ENCODE assay signal across 18 mouse cellular contexts in genomic region chr17:87339122-87339521, GRCm38 (mm10). TPM values are rescaled to one million over a fixed set of nuclear protein-coding genes. Genes with fewer than 3 reads are reported as not detected.
A peak's percentile ranks its signal among the peaks of the same experiment; 100 is the strongest.
DNase-seq lines count a peak whose midpoint lies in the region; ATAC-seq lines count a peak whose summit lies in the region.
"Had no signal": no experiment of that assay in that cellular context is flagged by ENCODE, and none has a peak within 500 bp of the region (broad histone marks: within the 10 kb centered on the region; RNA-seq: fewer than 3 reads in every experiment).

No protein-coding gene starts in this region.

- DNase-seq in adrenal gland, adult (ENCODE audit: inconsistent age in 2 of 2, low spot score in 1 of 2), result peak; percentile 64 to 77
- no peak for DNase-seq in adrenal gland, adult 18-20 months (ENCODE audit: low spot score in 2 of 2)
- DNase-seq in kidney, adult 11 months, result peak; percentile 67
- no peak for DNase-seq in kidney, postnatal 4 days
- DNase-seq in adipocyte (ENCODE audit: low spot score), result peak; percentile 29
- DNase-seq in fat pad, adult 2 months (ENCODE audit: extremely low read depth, low read depth, low spot score), result peak; percentile 74
- DNase-seq in thymus, postnatal 14 days, result no peak
- DNase-seq: heart, postnatal 4 days; liver, postnatal 0 days; lung, postnatal 14 days; spleen, adult 18-20 months; thymus, adult 2 months had no signal

- no peak for ATAC-seq in frontal cortex, adult (ENCODE audit: low TSS enrichment)
- ATAC-seq: CD4-positive, CD25-positive, alpha-beta regulatory T cell, adult 4 months; forebrain, embryonic 16.5 days; hindbrain, embryonic 16.5 days; intestine, postnatal 0 days; liver, postnatal 0 days; midbrain, embryonic 16.5 days had no signal

RNA-seq across cellular contexts. Expression of gene Ttc7, which starts 56.4 kb away (rescaled TPM):
- total RNA-seq in adrenal gland, adult 18-20 months (2021), result 10 to 100 TPM; 15.2 to 16.0 TPM

Comparison
In these comparisons a context has a peak if more than half of its experiments do, and no peak if none do; other contexts are left out.
1. DNase-seq: peak in adrenal gland, adult (2 of 2), kidney, adult 11 months (single experiment), adipocyte (single experiment) and fat pad, adult 2 months (single experiment); none in adrenal gland, adult 18-20 months (0 of 2), kidney, postnatal 4 days (0 of 2) and thymus, postnatal 14 days (single experiment).